Comparison of ENCODE assay signal across 8 mouse cellular contexts in genomic region chr5:124538813-124539792, GRCm38 (mm10). TPM values are rescaled to one million over a fixed set of nuclear protein-coding genes. Genes with fewer than 3 reads are reported as not detected.
DNase-seq lines count a peak whose midpoint lies in the region; ATAC-seq and TF ChIP-seq lines count a peak whose summit lies in the region.

No protein-coding gene starts in this region.

- no peak overlapping the region for H3K4me2 ChIP-seq in lung, postnatal 0 days (replicated peaks; ENCODE audit: low read depth, low read length)

- H3K9me3 ChIP-seq in lung, postnatal 0 days (ENCODE audit: low read length): no peaks in the 10 kb centered on the region

- intact Hi-C loops in left cerebral cortex, postnatal 4 days (cut with DNase I): loop anchor here (5.0 kb wide), 1 partner anchor 182 kb away; no protein-coding TSS in a partner anchor

- peak; percentile 77 for TF ChIP-seq CTCF in lung, postnatal 0 days (IDR thresholded peaks at IDR 0.05)

- H3K9ac ChIP-seq in lung, postnatal 0 days (replicated peaks; ENCODE audit: low read depth): no peak overlapping the region

- no peak overlapping the region for H3K27ac ChIP-seq in lung, postnatal 0 days (ENCODE audit: low read length)

- peak; percentile 68 for DNase-seq in left cerebral cortex, adult 11 months (ENCODE audit: low spot score)
- no peak for DNase-seq in left cerebral cortex, postnatal 4 days
- DNase-seq in Muller cell, postnatal 12 days (ENCODE audit: inconsistent ontology term): peak; percentile 65
- peak; percentile 47 to 72 for DNase-seq in cerebellum, postnatal 25 days
- DNase-seq in kidney, postnatal 14 days: peak; percentile 77
- peak; percentile 74 for DNase-seq in lung, postnatal 0 days (ENCODE audit: low spot score)
- peak; percentile 68 to 78 for DNase-seq in spleen, postnatal 4 days (ENCODE audit: low spot score in 2 of 2)

- TF ChIP-seq EP300 in lung, postnatal 0 days (IDR thresholded peaks at IDR 0.05): no peak

- H3K4me3 ChIP-seq in lung, postnatal 0 days (ENCODE audit: low read depth, low read length): no peak overlapping the region

- no peaks in the 10 kb centered on the region for H3K27me3 ChIP-seq in lung, postnatal 0 days (replicated peaks; ENCODE audit: insufficient read depth, low read length)

- peaks cover 7% of the 10 kb centered on the region for H3K4me1 ChIP-seq in lung, postnatal 0 days (ENCODE audit: insufficient read depth, low read depth, low read length)

- ATAC-seq in lung, postnatal 0 days: no peak
- ATAC-seq in erythroblast, adult 5-6 weeks (replicated peaks; ENCODE audit: low FRiP score, poor library complexity, severe bottlenecking): no peak

- H3K36me3 ChIP-seq in lung, postnatal 0 days (ENCODE audit: insufficient read depth, low read length): no peaks in the 10 kb centered on the region; the same call in 1 of the 2 replicates

- 77% methylated on average over 15 of the region's 16 CpGs for WGBS in lung, postnatal 0 days

RNA-seq across cellular contexts. Expression of gene Tmed2, which starts 1.4 kb away (rescaled TPM):
- 100 to 1,000 TPM; 119 to 123 TPM for total RNA-seq in left cerebral cortex, postnatal 4 days (2021)
- 478 and 479 TPM in 2 replicates for polyA plus RNA-seq in lung, postnatal 0 days (2015; fragmentation: Nextera tagmentation; extraction: Ambion mirVana)
- 187 and 211 TPM in 2 replicates for total RNA-seq in erythroblast, adult 5-6 weeks (2015; ENCODE audit: low replicate concordance)
- total RNA-seq in erythroblast, adult 5-6 weeks (2017; ENCODE audit: low replicate concordance): 222 and 325 TPM in 2 replicates

RNA-seq across cellular contexts. Expression of gene Rilpl1, which starts 7.9 kb away (rescaled TPM):
- 10 to 100 TPM; 15.0 to 16.6 TPM for total RNA-seq in left cerebral cortex, postnatal 4 days (2021)
- polyA plus RNA-seq in lung, postnatal 0 days (2015; fragmentation: Nextera tagmentation; extraction: Ambion mirVana): 24.4 and 26.6 TPM in 2 replicates
- total RNA-seq in erythroblast, adult 5-6 weeks (2015; ENCODE audit: low replicate concordance): not detected in 2 replicates
- total RNA-seq in erythroblast, adult 5-6 weeks (2017; ENCODE audit: low replicate concordance): 1.1 and 1.6 TPM in 2 replicates

RNA-seq across cellular contexts. Expression of gene Ddx55, which starts 13.6 kb away (rescaled TPM):
- total RNA-seq in left cerebral cortex, postnatal 4 days (2021): 10 to 100 TPM; 27.5 to 30.8 TPM
- polyA plus RNA-seq in lung, postnatal 0 days (2015; fragmentation: Nextera tagmentation; extraction: Ambion mirVana): 6.3 and 6.7 TPM in 2 replicates
- 0.38 and 2.9 TPM in 2 replicates for total RNA-seq in erythroblast, adult 5-6 weeks (2015; ENCODE audit: low replicate concordance)
- total RNA-seq in erythroblast, adult 5-6 weeks (2017; ENCODE audit: low replicate concordance): 0.85 and 5.0 TPM in 2 replicates

RNA-seq across cellular contexts. Expression of gene Eif2b1, which starts 39.8 kb away (rescaled TPM):
- 10 to 100 TPM; 44.4 to 46.9 TPM for total RNA-seq in left cerebral cortex, postnatal 4 days (2021)
- polyA plus RNA-seq in lung, postnatal 0 days (2015; fragmentation: Nextera tagmentation; extraction: Ambion mirVana): 44.4 and 46.6 TPM in 2 replicates
- total RNA-seq in erythroblast, adult 5-6 weeks (2015; ENCODE audit: low replicate concordance): 14.4 and 18.1 TPM in 2 replicates
- total RNA-seq in erythroblast, adult 5-6 weeks (2017; ENCODE audit: low replicate concordance): 5.0 and 8.1 TPM in 2 replicates

RNA-seq across cellular contexts. Expression of gene Gtf2h3, which starts 39.8 kb away (rescaled TPM):
- 10 to 100 TPM; 36.3 to 37.1 TPM for total RNA-seq in left cerebral cortex, postnatal 4 days (2021)
- polyA plus RNA-seq in lung, postnatal 0 days (2015; fragmentation: Nextera tagmentation; extraction: Ambion mirVana): 23.5 and 25.3 TPM in 2 replicates
- 0.19 and 3.8 TPM in 2 replicates for total RNA-seq in erythroblast, adult 5-6 weeks (2015; ENCODE audit: low replicate concordance)
- total RNA-seq in erythroblast, adult 5-6 weeks (2017; ENCODE audit: low replicate concordance): 10.3 and 10.6 TPM in 2 replicates

Comparison
In these comparisons a context has a peak if more than half of its experiments do, and no peak if none do; other contexts are left out.
1. RNA of gene Rilpl1, which starts 7.9 kb away (total RNA-seq): 15.0 to 16.6 TPM in left cerebral cortex, postnatal 4 days; 1.1 to 1.6 TPM in erythroblast, adult 5-6 weeks; every median in the first group is over 4 times any median in the second.
2. RNA of gene Ddx55, which starts 13.6 kb away (total RNA-seq): 27.5 to 30.8 TPM in left cerebral cortex, postnatal 4 days; 0.38 to 5.0 TPM in erythroblast, adult 5-6 weeks; every median in the first group is over 4 times any median in the second.